Mouse (Mus musculus): ENCODE results near the gene Veph1. TPM values are rescaled to one million over a fixed set of nuclear protein-coding genes. Genes with fewer than 3 reads are reported as not detected.
A peak's percentile ranks its signal among the peaks of the same experiment; 100 is the strongest.

Veph1 gene
- total RNA-seq (2012; rRNA removed) (not detected in 2 replicates), total RNA-seq (2014; rRNA removed) (not detected in 2 replicates), polyA plus RNA-seq (2012; ENCODE audit: insufficient read length, low read depth) (not detected in 2 replicates)

DNA sequence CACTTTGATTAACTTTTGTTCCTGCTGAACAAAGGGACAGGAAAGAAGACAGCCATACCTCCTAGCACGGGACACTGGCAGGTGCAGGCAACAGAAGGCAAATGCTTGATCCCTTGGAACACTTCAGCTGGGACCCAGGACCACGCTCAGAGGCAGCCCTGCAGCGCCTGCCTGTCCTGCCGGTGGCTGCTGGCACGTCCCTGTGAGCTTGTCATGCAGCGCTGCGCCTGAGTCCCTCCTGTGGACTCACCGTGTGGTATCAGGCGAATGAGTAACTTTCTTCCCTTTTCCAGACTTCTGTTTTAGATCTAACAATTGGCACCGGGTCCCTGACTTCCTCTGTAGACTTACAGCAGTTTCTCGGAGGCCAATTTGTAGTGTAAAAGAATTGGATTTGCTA lies at the start of gene Veph1:
Veph1 (minus strand) TSS at position 293 of the 400 bp plus-strand sequence.
- in situ Hi-C loops (cut with MboI; ENCODE audit: low pct_ligation_motif_present, low pct_unique_long_range_greater_than_20kb, low sequenced_read_pairs) (no loop called here), dilution Hi-C loops (cut with MboI; ENCODE audit: extremely low pct_ligation_motif_present, extremely low pct_unique_long_range_greater_than_20kb, low sequenced_read_pairs) (no loop called here)
- H3K27me3 ChIP-seq (replicated peaks): no peaks in the 10 kb centered on the region
- H3K9me3 ChIP-seq (replicated peaks; ENCODE audit: low read length): no peaks in the 10 kb centered on the region
- no peak within 1 kb of the TSS for H3K4me2 ChIP-seq (ENCODE audit: insufficient read depth, low read depth, poor library complexity, severe bottlenecking)
- DNase-seq (ENCODE audit: extremely low read depth): no peak
- H3K4me1 ChIP-seq (ENCODE audit: control insufficient read depth in 1 of 2, insufficient read depth in 2 of 2): no peaks in the 10 kb centered on the region
- H3K4me3 ChIP-seq (replicated peaks in 1 of 3; ENCODE audit: low read depth in 2 of 3, low read length in 2 of 3, poor library complexity in 1 of 3): no peak within 1 kb of the TSS
- H3K79me2 ChIP-seq (replicated peaks; ENCODE audit: control insufficient read depth, extremely low read depth, insufficient read depth, poor library complexity, severe bottlenecking): no peaks in the 10 kb centered on the region
- no peak for TF ChIP-seq ZKSCAN1 (IDR thresholded peaks at IDR 0.05; ENCODE audit: borderline replicate concordance, low read depth, low read length)
- no peak for TF ChIP-seq MYC (IDR thresholded peaks at IDR 0.05; ENCODE audit: low read depth, low read length)
- TF ChIP-seq RCOR1 (conservative IDR thresholded peaks at IDR 0.05; ENCODE audit: low read depth, low read length): no peak
- TF ChIP-seq KAT2A (IDR thresholded peaks at IDR 0.05; ENCODE audit: insufficient replicate concordance, low read length): no peak
- no peak for TF ChIP-seq ELF1 (IDR thresholded peaks at IDR 0.05; ENCODE audit: low read depth, low read length)
- TF ChIP-seq ZC3H11A (IDR thresholded peaks at IDR 0.05; ENCODE audit: low read depth, low read length): no peak
- TF ChIP-seq CHD1 (IDR thresholded peaks at IDR 0.05; ENCODE audit: low read depth, low read length): no peak
- TF ChIP-seq MAFK (IDR thresholded peaks at IDR 0.05; ENCODE audit: insufficient replicate concordance, low read length): no peak
- TF ChIP-seq ZNF384 (IDR thresholded peaks at IDR 0.05; ENCODE audit: low read depth, low read length): no peak
- no peak within 1 kb of the TSS for H3K9ac ChIP-seq (ENCODE audit: insufficient read depth, low read depth)
- no peaks in the 10 kb centered on the region for H3K36me3 ChIP-seq (replicated peaks in 1 of 2; ENCODE audit: control insufficient read depth in 1 of 2, insufficient read depth in 1 of 2, low read length in 1 of 2)
- no peak within 1 kb of the TSS for H3K27ac ChIP-seq (ENCODE audit: insufficient read depth, low read depth)

DNA sequence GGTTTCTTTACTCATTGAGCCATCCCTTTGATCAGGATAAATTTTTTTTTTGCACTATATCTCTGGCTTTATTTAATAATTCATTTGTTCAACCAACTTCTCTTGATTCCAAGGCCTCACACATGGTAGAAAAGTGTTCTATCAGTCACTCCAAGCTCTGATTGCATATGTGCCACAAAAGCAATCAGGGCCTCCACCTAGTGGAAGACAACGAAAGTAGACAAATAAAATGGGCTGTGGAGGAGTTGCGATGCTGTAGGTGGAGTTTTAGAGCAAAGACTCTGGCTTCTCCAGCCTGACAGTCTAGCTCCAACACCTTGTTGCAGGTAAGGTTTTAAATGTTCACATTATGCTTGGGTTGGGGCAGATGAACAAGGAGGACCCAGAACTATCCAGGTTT lies 44.1 kb upstream of the Veph1 start:
- dilution Hi-C loops (cut with MboI; ENCODE audit: extremely low pct_ligation_motif_present, extremely low pct_unique_long_range_greater_than_20kb, low sequenced_read_pairs): no loop called here
- in situ Hi-C loops (cut with MboI; ENCODE audit: low pct_ligation_motif_present, low pct_unique_long_range_greater_than_20kb, low sequenced_read_pairs): no loop called here

DNA sequence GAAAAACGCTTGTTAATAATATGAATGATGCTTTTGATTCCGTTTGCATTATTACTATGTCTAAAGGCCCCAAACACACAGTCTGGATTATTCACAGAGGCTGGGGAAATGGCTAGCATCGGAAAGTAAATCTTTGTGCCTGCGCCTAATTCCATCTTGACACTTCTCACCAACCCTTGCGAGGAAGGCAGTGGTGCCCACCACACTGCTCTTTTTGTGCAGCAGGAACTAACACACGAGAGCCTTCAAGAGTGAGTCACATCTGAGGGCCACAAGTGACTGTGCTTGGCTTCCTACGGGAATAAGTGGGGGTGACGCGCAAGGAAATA lies 35.7 kb upstream of the Veph1 start:
- no peaks in the 10 kb centered on the region for H3K27me3 ChIP-seq (replicated peaks)
- no peaks in the 10 kb centered on the region for H3K9me3 ChIP-seq (replicated peaks; ENCODE audit: low read length)
- peaks cover 0 to 4% of the 10 kb centered on the region in 2 experiments; a peak in 1 of 4 replicates for H3K4me1 ChIP-seq (ENCODE audit: control insufficient read depth in 1 of 2, insufficient read depth in 2 of 2)
- no peaks in the 10 kb centered on the region for H3K79me2 ChIP-seq (replicated peaks; ENCODE audit: control insufficient read depth, extremely low read depth, insufficient read depth, poor library complexity, severe bottlenecking)
- dilution Hi-C loops (cut with MboI; ENCODE audit: extremely low pct_ligation_motif_present, extremely low pct_unique_long_range_greater_than_20kb, low sequenced_read_pairs) (no loop called here), in situ Hi-C loops (cut with MboI; ENCODE audit: low pct_ligation_motif_present, low pct_unique_long_range_greater_than_20kb, low sequenced_read_pairs) (loop anchor here (10.0 kb wide), 1 partner anchor 1012 kb away; no protein-coding TSS in a partner anchor)
- no peak overlapping the region for H3K27ac ChIP-seq (ENCODE audit: insufficient read depth, low read depth)
- H3K9ac ChIP-seq (ENCODE audit: insufficient read depth, low read depth): no peak overlapping the region
- TF ChIP-seq MYC (IDR thresholded peaks at IDR 0.05; ENCODE audit: low read depth, low read length) (no peak), MAX (IDR thresholded peaks at IDR 0.05; ENCODE audit: low read length) (no peak), CHD2 (IDR thresholded peaks at IDR 0.05; ENCODE audit: low read length) (no peak), JUN (IDR thresholded peaks at IDR 0.05; ENCODE audit: insufficient read depth, low read depth, low read length) (no peak), GABPA (IDR thresholded peaks at IDR 0.05; ENCODE audit: insufficient replicate concordance, low read depth, low read length) (no peak), SIN3A (IDR thresholded peaks at IDR 0.05; ENCODE audit: low read length) (no peak), POLR2AphosphoS2 (IDR thresholded peaks at IDR 0.05; ENCODE audit: low read depth, low read length) (no peak), BHLHE40 (IDR thresholded peaks at IDR 0.05; ENCODE audit: low read depth, low read length) (no peak), ZNF384 (IDR thresholded peaks at IDR 0.05; ENCODE audit: low read depth, low read length) (no peak), ZC3H11A (IDR thresholded peaks at IDR 0.05; ENCODE audit: low read depth, low read length) (no peak)
- no peak for DNase-seq (ENCODE audit: extremely low read depth)
- H3K4me2 ChIP-seq (ENCODE audit: insufficient read depth, low read depth, poor library complexity, severe bottlenecking): no peak overlapping the region
- no peaks in the 10 kb centered on the region for H3K36me3 ChIP-seq (replicated peaks in 1 of 2; ENCODE audit: control insufficient read depth in 1 of 2, insufficient read depth in 1 of 2, low read length in 1 of 2)
- H3K4me3 ChIP-seq (replicated peaks in 1 of 3; ENCODE audit: low read depth in 2 of 3, low read length in 2 of 3, poor library complexity in 1 of 3): no peak overlapping the region

More for the DNA sequence above, 44.1 kb upstream of the Veph1 start:
- peak; percentile 13 for DNase-seq (ENCODE audit: extremely low read depth)
- Histone ChIP-seq H3K4me2 (ENCODE audit: insufficient read depth, low read depth, poor library complexity, severe bottlenecking) (no peak overlapping the region), H3K27me3 (replicated peaks) (no peaks in the 10 kb centered on the region), H3K9me3 (replicated peaks; ENCODE audit: low read length) (no peaks in the 10 kb centered on the region), H3K4me1 (ENCODE audit: control insufficient read depth in 1 of 2, insufficient read depth in 2 of 2) (peaks cover 4 to 7% of the 10 kb centered on the region in 2 experiments; a peak in 2 of 4 replicates), H3K36me3 (replicated peaks in 1 of 2; ENCODE audit: control insufficient read depth in 1 of 2, insufficient read depth in 1 of 2, low read length in 1 of 2) (no peaks in the 10 kb centered on the region), H3K9ac (ENCODE audit: insufficient read depth, low read depth) (no peak overlapping the region), H3K27ac (ENCODE audit: insufficient read depth, low read depth) (no peak overlapping the region), H3K4me3 (replicated peaks in 1 of 3; ENCODE audit: low read depth in 2 of 3, low read length in 2 of 3, poor library complexity in 1 of 3) (no peak overlapping the region), H3K79me2 (replicated peaks; ENCODE audit: control insufficient read depth, extremely low read depth, insufficient read depth, poor library complexity, severe bottlenecking) (no peaks in the 10 kb centered on the region)
- no peak for TF ChIP-seq IRF4 (IDR thresholded peaks at IDR 0.05; ENCODE audit: low read depth, low read length)
- TF ChIP-seq CTCF (conservative IDR thresholded peaks at IDR 0.05 in 1 of 2, IDR thresholded peaks at IDR 0.05 in 1 of 2; ENCODE audit: low read depth in 2 of 2, low read length in 2 of 2): peak in 1 of 2 experiments; percentile 45; a peak in 2 of 4 replicates
- peak; percentile 18 for TF ChIP-seq RAD21 (IDR thresholded peaks at IDR 0.05; ENCODE audit: low read depth, low read length)
- no peak for TF ChIP-seq ZC3H11A (IDR thresholded peaks at IDR 0.05; ENCODE audit: low read depth, low read length)
- no peak for TF ChIP-seq NRF1 (IDR thresholded peaks at IDR 0.05; ENCODE audit: low read depth, low read length)
- TF ChIP-seq HCFC1 (IDR thresholded peaks at IDR 0.05; ENCODE audit: low read depth, low read length): no peak
- no peak for TF ChIP-seq MAFK (IDR thresholded peaks at IDR 0.05; ENCODE audit: insufficient replicate concordance, low read length)
- no peak for TF ChIP-seq GABPA (IDR thresholded peaks at IDR 0.05; ENCODE audit: insufficient replicate concordance, low read depth, low read length)
- no peak for TF ChIP-seq SIN3A (IDR thresholded peaks at IDR 0.05; ENCODE audit: low read length)
